Mouse (Mus musculus): ENCODE data around the gene Atp10a. TPM values are rescaled to one million over a fixed set of nuclear protein-coding genes. Genes with fewer than 3 reads are reported as not detected.

Gene Atp10a
- total RNA-seq, 2 experiments from 2014 or later = 12.4 to 18.5 TPM

- ATAC-seq (ENCODE audit: poor library complexity, severe bottlenecking) = no peak
Measured at GRCm38 (mm10) chr7:58870661-58871060, 214.7 kb downstream of the Atp10a start.

GRCm38 (mm10) chr7:58873676-58874075 is 217.7 kb downstream of the Atp10a start:
- no peak for ATAC-seq (ENCODE audit: poor library complexity, severe bottlenecking)

Data from megakaryocyte, adult 5-6 weeks (primary cell).